Mouse (Mus musculus) liver, postnatal 0 days (tissue): ENCODE measurements around the gene Pdzd2.

Source experiments
- CTCF ChIP-seq: sonication (generic); IDR thresholded peaks from 2 replicates; pipeline ENCODE4 v1.5.1; 2016; ENCODE audit warnings: antibody characterized with exemption, low read depth
- EP300 ChIP-seq: IDR thresholded peaks from 2 replicates; pipeline ENCODE4 v1.6.1; 2016; ENCODE audit warnings: antibody characterized with exemption, low read depth, mild to moderate bottlenecking

GRCm38 (mm10) chr15:12697741-12698140, 42.0 kb downstream of the Pdzd2 start:
- no peak for TF ChIP-seq EP300
- no peak for TF ChIP-seq CTCF
